Mouse (Mus musculus) ES-Bruce4 (cell line): ENCODE measurements at regions not wholly inside any gene's neighbourhood (a gene's known extent, or its start where the extent isn't known, plus 50 kb on each side); places are given as distances from the start of the nearest gene placed in this dataset.

ENCODE experiments used
- CTCF ChIP-seq: IDR thresholded peaks from one replicate; pipeline ENCODE4 v1.8.1; 2011; ENCODE audit warnings: low read depth, low read length
- POLR2A ChIP-seq: IDR thresholded peaks from one replicate; pipeline ENCODE4 v1.8.1; 2011; ENCODE audit warnings: low read length; ENCODE audit not compliant: insufficient read depth

DNA sequence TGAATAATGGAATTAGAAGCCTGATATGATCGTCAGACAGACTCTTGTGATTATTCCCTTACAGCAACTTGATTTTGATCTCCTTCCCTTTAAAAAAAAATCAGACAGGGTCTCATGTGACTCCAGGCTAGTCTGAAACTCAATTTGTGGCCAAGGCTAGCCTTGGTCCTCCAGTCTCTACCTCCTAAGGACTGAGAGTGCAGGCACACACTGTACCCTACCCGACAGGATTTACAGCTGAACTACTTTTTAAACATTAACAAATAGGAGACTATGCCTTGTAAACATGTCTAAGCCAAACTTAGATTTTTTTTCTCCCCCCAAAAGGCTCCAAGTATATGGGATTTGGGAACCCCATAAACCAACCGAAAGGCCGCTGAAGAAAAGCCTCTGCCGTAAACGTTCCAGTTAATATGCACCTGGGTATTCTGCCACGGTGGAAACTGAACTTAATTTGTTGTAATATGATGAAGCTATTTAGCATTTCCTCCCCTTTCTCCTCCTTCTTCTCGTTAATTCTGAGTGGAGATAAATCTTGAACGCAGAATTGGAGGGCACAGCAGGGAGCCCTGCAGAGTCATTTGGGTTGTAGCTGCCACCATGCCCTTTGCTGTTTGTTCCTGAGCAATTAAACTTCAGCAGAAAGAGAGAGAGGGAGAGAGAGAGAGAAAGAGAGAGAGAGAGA is 170.0 kb upstream of the Kit start:
- TF ChIP-seq CTCF (no peak), POLR2A (no peak)
